Mouse (Mus musculus) limb, embryonic 14.5 days (tissue): ENCODE data around the gene Rnf4. TPM values are rescaled to one million over a fixed set of nuclear protein-coding genes. Genes with fewer than 3 reads are reported as not detected.

Experiments
- ATAC-seq: fragments of 200-750 bp; cut with Nextera tagmentation; 2 replicates; pipeline ENCODE4 v1.8.0; 2017; ENCODE audit warnings: low read depth, moderate number of reproducible peaks, moderate TSS enrichment; ENCODE audit not compliant: low FRiP score
- DNase-seq: peaks from one replicate; pipeline ENCODE4 v3.0.0-alpha.2; 2015; ENCODE audit warnings: low spot score
- H3K27ac ChIP-seq: fragments of 300-500 bp; sonication (generic); replicated peaks from 2 replicates; pipeline ENCODE4 v1.5.1; 2014; ENCODE audit warnings: low read depth, mild to moderate bottlenecking, low read length, moderate library complexity, mixed read lengths
- H3K27me3 ChIP-seq: fragments of 300-500 bp; sonication (generic); 2 replicates; pipeline ENCODE4 v1.6.1; 2014; ENCODE audit warnings: low read length, mixed read lengths; ENCODE audit not compliant: control insufficient read depth, insufficient read depth
- H3K36me3 ChIP-seq: fragments of 300-500 bp; sonication (generic); 2 replicates; pipeline ENCODE4 v1.6.1; 2014; ENCODE audit warnings: mild to moderate bottlenecking, low read length, moderate library complexity, mixed read lengths; ENCODE audit not compliant: control insufficient read depth, insufficient read depth
- H3K4me1 ChIP-seq: fragments of 300-500 bp; sonication (generic); 2 replicates; pipeline ENCODE4 v1.6.1; 2014; ENCODE audit warnings: antibody characterized with exemption, low read length, mixed read lengths; ENCODE audit not compliant: control insufficient read depth, insufficient read depth
- H3K4me2 ChIP-seq: fragments of 300-500 bp; sonication (generic); replicated peaks from 2 replicates; pipeline ENCODE4 v1.6.1; 2014; ENCODE audit warnings: low read depth, mild to moderate bottlenecking, low read length, moderate library complexity; ENCODE audit not compliant: severe bottlenecking
- H3K4me3 ChIP-seq: fragments of 300-500 bp; sonication (generic); replicated peaks from 2 replicates; pipeline ENCODE4 v1.5.1; 2014; ENCODE audit warnings: low read length
- H3K9ac ChIP-seq: fragments of 300-500 bp; sonication (generic); 2 replicates; pipeline ENCODE4 v1.6.1; 2014; ENCODE audit warnings: mild to moderate bottlenecking, low read depth, low read length, moderate library complexity; ENCODE audit not compliant: severe bottlenecking
- H3K9me3 ChIP-seq: fragments of 300-500 bp; sonication (generic); 2 replicates; pipeline ENCODE4 v1.6.1; 2016; ENCODE audit warnings: low read length; ENCODE audit not compliant: control insufficient read depth
- POLR2A ChIP-seq: fragments of 200-500 bp; IDR thresholded peaks from 2 replicates; pipeline ENCODE4 v1.8.0; 2012; ENCODE audit warnings: inconsistent platforms, mild to moderate bottlenecking, moderate library complexity, borderline replicate concordance; ENCODE audit not compliant: insufficient read depth, insufficient read length; ENCODE audit errors: extremely low read depth
- WGBS: fragments of 180-500 bp; shearing (Covaris S2); extraction: QIAGEN DNeasy Blood & Tissue Kit; methylation state at CpG from one replicate; pipeline ENCODE4 v1.1.7; 2014; 5-methylcytosine and 5-hydroxymethylcytosine counted together
- polyA plus RNA-seq, 2 experiments: library from polyadenylated mRNA; depleted of rRNA in 1 of 2; stranded (reverse) in 1 of 2; unstranded in 1 of 2; fragments of >200 nt; fragmentation: Nextera tagmentation in 1 of 2; extraction: Ambion mirVana in 1 of 2; gene quantifications; 2 replicates each; pipeline versions ENCODE4 v1.2.1 to v1.2.3; 2012 to 2014

Gene Rnf4
- polyA plus RNA-seq, 2 experiments: 130 to 154 TPM

DNA sequence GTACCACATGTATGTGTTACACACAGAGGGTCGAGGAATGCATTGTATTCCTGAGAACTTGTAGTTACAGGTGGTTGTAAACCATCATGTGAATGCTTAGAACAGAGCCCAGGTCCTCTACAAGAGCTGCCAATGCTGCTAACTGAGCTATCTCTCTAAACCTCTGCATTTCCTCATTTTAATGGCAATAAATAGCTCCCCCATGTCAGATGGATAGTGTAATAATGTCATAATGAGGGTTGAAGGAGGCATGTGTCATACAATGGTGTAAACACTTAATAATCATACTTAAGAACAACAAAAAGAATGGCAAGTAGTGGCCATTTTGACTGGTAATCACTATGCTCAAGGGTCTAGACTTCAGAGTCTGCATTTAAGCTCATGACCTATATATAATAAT lies 59.3 kb downstream of the Rnf4 start:
- H3K4me3 ChIP-seq: no peak overlapping the region
- 85% methylated on average over 1 of the region's 1 CpGs for WGBS
- no peaks in the 10 kb centered on the region for H3K27me3 ChIP-seq
- H3K9ac ChIP-seq: no peak overlapping the region
- H3K4me2 ChIP-seq: no peak overlapping the region
- ATAC-seq: no peak
- TF ChIP-seq POLR2A: no peak
- H3K27ac ChIP-seq: no peak overlapping the region
- H3K4me1 ChIP-seq: no peaks in the 10 kb centered on the region
- DNase-seq: no peak
- no peaks in the 10 kb centered on the region for H3K9me3 ChIP-seq
- no peaks in the 10 kb centered on the region for H3K36me3 ChIP-seq

DNA sequence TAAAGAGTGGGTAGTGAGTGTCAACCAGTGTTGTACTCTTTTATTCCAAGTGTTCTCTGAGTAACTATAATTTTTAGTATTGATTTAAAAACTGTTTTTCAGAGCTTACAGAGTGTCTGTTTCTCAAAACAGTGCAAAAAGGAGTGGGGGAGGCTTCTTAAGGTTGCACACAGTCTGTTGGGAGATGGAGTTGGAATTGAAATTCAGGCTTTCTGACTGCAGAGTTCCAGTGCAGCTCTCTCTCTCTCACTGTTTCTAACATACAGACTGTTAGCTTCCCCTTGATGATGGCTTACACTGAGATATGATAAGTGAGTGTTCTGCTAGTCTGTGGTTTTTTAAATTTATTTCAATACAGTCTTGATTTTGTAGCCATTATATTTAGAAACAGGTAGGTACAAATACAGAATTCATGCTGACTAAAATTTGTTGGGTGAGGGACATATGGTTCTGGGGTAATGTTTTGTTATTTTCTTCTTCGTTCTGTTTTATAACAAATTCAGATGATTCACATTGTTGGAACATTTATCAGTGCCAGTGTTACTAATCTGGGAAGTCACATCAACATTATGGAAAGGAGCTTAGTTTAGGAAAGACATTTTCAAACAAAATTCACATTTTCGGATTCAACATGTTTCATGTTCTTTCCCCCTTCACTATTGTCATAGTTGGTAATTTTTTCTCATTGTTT lies 59.9 kb downstream of the Rnf4 start:
- DNase-seq (no peak), ATAC-seq (no peak)
- Histone ChIP-seq H3K9me3 (no peaks in the 10 kb centered on the region), H3K27me3 (no peaks in the 10 kb centered on the region), H3K27ac (no peak overlapping the region), H3K4me2 (no peak overlapping the region), H3K4me1 (no peaks in the 10 kb centered on the region), H3K4me3 (no peak overlapping the region), H3K36me3 (no peaks in the 10 kb centered on the region), H3K9ac (no peak overlapping the region)
- TF ChIP-seq POLR2A: no peak
- WGBS: 94% methylated on average over 2 of the region's 2 CpGs

DNA sequence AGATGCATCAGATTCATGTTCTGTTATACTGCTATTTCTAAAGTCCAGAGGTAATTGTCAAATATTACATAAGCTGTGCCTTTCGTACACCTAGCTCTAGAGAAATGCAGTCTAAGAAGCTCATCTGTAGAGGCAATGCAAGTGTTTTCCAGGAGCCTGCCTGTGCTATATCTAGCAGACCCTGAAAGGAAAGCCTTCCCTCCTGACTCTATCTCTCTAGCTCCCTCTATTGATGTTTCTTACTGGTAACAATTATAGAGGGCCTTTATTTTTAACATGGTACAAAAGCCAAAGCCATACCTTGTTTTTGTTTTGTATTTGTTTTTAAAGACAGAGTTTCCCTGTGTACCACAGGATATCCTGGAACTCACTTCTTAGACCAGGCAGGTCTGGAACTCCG lies 61.8 kb downstream of the Rnf4 start:
- ATAC-seq (no peak), DNase-seq (no peak)
- Histone ChIP-seq H3K9me3 (no peaks in the 10 kb centered on the region), H3K36me3 (no peaks in the 10 kb centered on the region), H3K4me3 (no peak overlapping the region), H3K27ac (no peak overlapping the region), H3K27me3 (no peaks in the 10 kb centered on the region), H3K9ac (no peak overlapping the region), H3K4me2 (no peak overlapping the region), H3K4me1 (no peaks in the 10 kb centered on the region)
- TF ChIP-seq POLR2A: no peak
- WGBS: 92% methylated on average over 2 of the region's 2 CpGs

GRCm38 (mm10) chr5:34398326-34398725 lies 62.2 kb downstream of the Rnf4 start:
- no peak overlapping the region for H3K9ac ChIP-seq
- no peaks in the 10 kb centered on the region for H3K27me3 ChIP-seq
- no peak for ATAC-seq
- no peak overlapping the region for H3K4me2 ChIP-seq
- no peaks in the 10 kb centered on the region for H3K9me3 ChIP-seq
- no peak for DNase-seq
- no peak overlapping the region for H3K27ac ChIP-seq
- no peaks in the 10 kb centered on the region for H3K4me1 ChIP-seq
- WGBS: 74% methylated on average over 1 of the region's 1 CpGs
- no peak overlapping the region for H3K4me3 ChIP-seq
- H3K36me3 ChIP-seq: no peaks in the 10 kb centered on the region
- TF ChIP-seq POLR2A: no peak

Other genes with a start within 250 kb of the Rnf4 start
- 0.79 and 1.7 TPM in 2 replicates for gene Poln, start 166.8 kb upstream of the Rnf4 start, polyA plus RNA-seq (2012; rRNA removed)
- 0.97 and 1.3 TPM in 2 replicates for gene Poln, start 166.8 kb upstream of the Rnf4 start, polyA plus RNA-seq (2014; fragmentation: Nextera tagmentation; extraction: Ambion mirVana)
- 8.0 and 12.4 TPM in 2 replicates for gene Haus3, start 166.8 kb upstream of the Rnf4 start, polyA plus RNA-seq (2012; rRNA removed)
- 24.5 and 25.5 TPM in 2 replicates for gene Haus3, start 166.8 kb upstream of the Rnf4 start, polyA plus RNA-seq (2014; fragmentation: Nextera tagmentation; extraction: Ambion mirVana)
- 89.7 and 125 TPM in 2 replicates for gene Mxd4, start 148.6 kb upstream of the Rnf4 start, polyA plus RNA-seq (2012; rRNA removed)
- 46.6 and 52.2 TPM in 2 replicates for gene Mxd4, start 148.6 kb upstream of the Rnf4 start, polyA plus RNA-seq (2014; fragmentation: Nextera tagmentation; extraction: Ambion mirVana)
- gene Zfyve28, start 47.8 kb upstream of the Rnf4 start, polyA plus RNA-seq (2012; rRNA removed): 1.7 and 2.4 TPM in 2 replicates
- gene Zfyve28, start 47.8 kb upstream of the Rnf4 start, polyA plus RNA-seq (2014; fragmentation: Nextera tagmentation; extraction: Ambion mirVana): 0.83 and 0.95 TPM in 2 replicates
- 0.04 TPM in 2 replicates for gene Cfap99, start 47.7 kb upstream of the Rnf4 start, polyA plus RNA-seq (2012; rRNA removed)
- not detected in 2 replicates for gene Cfap99, start 47.7 kb upstream of the Rnf4 start, polyA plus RNA-seq (2014; fragmentation: Nextera tagmentation; extraction: Ambion mirVana)
- gene Fam193a, start 33.6 kb downstream of the Rnf4 start, polyA plus RNA-seq (2012; rRNA removed): 57.5 and 85.7 TPM in 2 replicates
- gene Fam193a, start 33.6 kb downstream of the Rnf4 start, polyA plus RNA-seq (2014; fragmentation: Nextera tagmentation; extraction: Ambion mirVana): 16.6 and 19.2 TPM in 2 replicates
- 17.1 and 23.7 TPM in 2 replicates for gene Tnip2, start 177.7 kb downstream of the Rnf4 start, polyA plus RNA-seq (2012; rRNA removed)
- gene Tnip2, start 177.7 kb downstream of the Rnf4 start, polyA plus RNA-seq (2014; fragmentation: Nextera tagmentation; extraction: Ambion mirVana): 15.8 and 17.1 TPM in 2 replicates
- 17.9 and 23.5 TPM in 2 replicates for gene Sh3bp2, start 189.5 kb downstream of the Rnf4 start, polyA plus RNA-seq (2012; rRNA removed)
- 12.2 and 12.6 TPM in 2 replicates for gene Sh3bp2, start 189.5 kb downstream of the Rnf4 start, polyA plus RNA-seq (2014; fragmentation: Nextera tagmentation; extraction: Ambion mirVana)
- gene Add1, start 237.4 kb downstream of the Rnf4 start, polyA plus RNA-seq (2012; rRNA removed): 222 and 235 TPM in 2 replicates
- 197 and 210 TPM in 2 replicates for gene Add1, start 237.4 kb downstream of the Rnf4 start, polyA plus RNA-seq (2014; fragmentation: Nextera tagmentation; extraction: Ambion mirVana)